Mouse (Mus musculus): ENCODE results near the gene Pik3c2b.

Pik3c2b gene

GRCm38 (mm10) chr1:133090641-133091040 is 45.2 kb downstream of the Pik3c2b start:
- CTCF ChIA-PET: interaction anchor here in 2 of 4 experiments (0.8 kb wide), 2 partner anchors 17 to 39 kb away, joined by 3 to 7 read pairs; no protein-coding TSS in a partner anchor
- POLR2A ChIA-PET: interaction anchor here in 2 of 4 experiments (1.1 to 1.8 kb wide), 7 partner anchors 8 to 41 kb away, joined by 3 to 8 read pairs (median 4); partner anchors contain the start of gene Ppp1r15b (in 1 of the 2)

- ChIA-PET CTCF (no interaction called here), POLR2A (interaction anchor here in 2 of 4 experiments (0.7 to 2.3 kb wide), 2 partner anchors 13 to 27 kb away, joined by 4 to 7 read pairs; no protein-coding TSS in a partner anchor)
Measured at GRCm38 (mm10) chr1:133091483-133091882, 46.0 kb downstream of the Pik3c2b start.

DNA sequence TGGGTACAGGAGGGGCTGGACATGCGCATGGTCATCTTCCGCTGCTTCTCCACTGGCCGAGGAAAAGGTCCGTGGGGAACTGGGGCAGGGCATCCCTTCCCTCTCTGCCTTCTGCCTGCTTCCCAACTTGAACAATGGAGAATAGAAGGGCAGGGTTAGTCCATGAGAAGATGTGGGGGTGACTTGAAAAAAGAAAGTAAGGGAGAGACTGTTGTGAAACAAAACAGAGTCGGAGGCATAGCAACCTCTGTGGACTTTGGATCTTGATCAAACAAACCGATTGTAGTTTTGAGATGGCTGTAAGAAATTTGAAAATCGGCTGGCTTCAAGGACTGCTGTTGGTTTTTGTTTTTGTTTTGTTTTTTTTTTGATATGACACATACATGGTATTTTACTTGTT is 48.3 kb downstream of the Pik3c2b start:
- ChIA-PET CTCF (no interaction called here), POLR2A (interaction anchor here in 2 of 4 experiments (0.7 to 2.3 kb wide), 2 partner anchors 15 to 887 kb away, joined by 4 to 7 read pairs; no protein-coding TSS in a partner anchor)

DNA sequence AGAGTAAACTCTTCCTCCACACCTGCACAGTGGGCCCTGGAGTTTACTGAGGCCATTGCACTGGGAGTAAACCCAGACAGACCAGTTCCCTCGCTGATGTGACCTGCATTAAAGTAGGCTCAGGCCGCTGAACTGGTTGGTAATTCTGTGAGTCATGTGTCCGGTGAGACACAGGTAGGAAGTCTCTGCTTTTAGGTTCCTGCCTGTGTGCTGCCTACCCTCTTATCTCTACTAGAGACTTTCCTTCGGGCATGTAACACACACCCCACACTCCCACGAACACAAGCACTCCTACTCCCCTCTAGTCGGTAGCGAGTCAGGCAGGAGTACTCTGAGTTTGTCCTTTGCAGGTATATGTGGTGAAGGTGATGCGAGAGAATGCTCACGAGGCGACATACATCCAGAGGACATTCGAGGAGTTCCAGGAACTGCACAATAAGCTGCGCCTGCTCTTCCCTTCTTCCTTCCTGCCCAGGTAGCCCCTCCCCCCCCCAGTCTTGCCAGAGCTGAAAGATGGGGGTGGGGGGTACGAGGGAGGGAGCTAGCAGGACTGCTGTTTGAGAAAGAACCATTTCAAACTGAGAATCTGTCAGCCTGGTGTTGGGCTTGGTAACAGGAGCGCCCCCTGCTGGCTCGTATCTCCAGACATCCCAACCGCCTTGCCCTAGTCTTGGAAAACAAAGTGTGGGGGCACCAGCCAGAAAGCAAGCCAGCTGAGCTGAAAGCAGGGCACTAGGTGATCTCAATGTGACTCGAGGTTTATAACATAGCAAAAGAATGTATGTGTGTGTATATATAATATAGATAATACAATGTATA is 55.7 kb downstream of the Pik3c2b start:
- ChIA-PET POLR2A (interaction anchor here in 3 of 4 experiments (0.5 to 1.6 kb wide), 16 partner anchors 9 to 245 kb away, joined by 3 to 8 read pairs (median 3); partner anchors contain the start of gene Ppp1r15b (in 2 of the 3)), CTCF (interaction anchor here (0.5 to 2.7 kb wide), 17 partner anchors 12 to 171 kb away, joined by 3 to 12 read pairs (median 3); partner anchors contain the start of gene Pik3c2b (in 1 of the 4))

GRCm38 (mm10) chr1:133102108-133102507 is 56.6 kb downstream of the Pik3c2b start:
- ChIA-PET POLR2A (interaction anchor here in 3 of 4 experiments (0.7 to 1.6 kb wide), 8 partner anchors 14 to 138 kb away, joined by 3 to 5 read pairs (median 3); partner anchors contain the start of gene Ppp1r15b (in 1 of the 3)), CTCF (interaction anchor here (0.5 to 2.7 kb wide), 16 partner anchors 11 to 56 kb away, joined by 3 to 12 read pairs (median 3); partner anchors contain the start of gene Pik3c2b (in 1 of the 4))

- POLR2A ChIA-PET: no interaction called here
- CTCF ChIA-PET: interaction anchor here in 1 of 4 experiments (0.7 kb wide), 1 partner anchor 33 kb away, joined by 4 read pairs; no protein-coding TSS in a partner anchor
Measured at GRCm38 (mm10) chr1:133103315-133103714, 57.8 kb downstream of the Pik3c2b start.

GRCm38 (mm10) chr1:133103871-133104270 is 58.4 kb downstream of the Pik3c2b start:
- CTCF ChIA-PET: interaction anchor here in 3 of 4 experiments (0.7 to 1.8 kb wide), 3 partner anchors 16 to 70 kb away, joined by 3 to 4 read pairs (median 4); no protein-coding TSS in a partner anchor

DNA sequence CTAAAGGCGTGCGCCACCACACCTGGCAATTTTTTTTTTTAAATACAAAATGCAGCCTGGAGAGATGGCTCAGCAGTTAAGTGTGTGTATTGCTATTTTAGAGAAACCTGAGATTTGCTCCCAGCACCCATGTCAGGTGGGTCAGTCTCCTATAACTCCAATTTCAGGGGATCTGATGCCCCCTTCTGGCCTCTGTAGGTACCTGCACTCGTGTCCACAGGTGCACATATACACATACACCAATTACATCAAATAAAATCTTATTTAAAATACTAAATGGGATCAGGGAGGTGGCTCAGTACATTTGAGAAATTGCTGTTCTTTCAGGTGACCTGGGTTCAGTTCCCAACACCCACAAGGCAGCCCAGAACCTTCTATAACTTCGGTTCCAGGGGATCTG is 70.6 kb downstream of the Pik3c2b start:
- CTCF ChIA-PET: no interaction called here
- POLR2A ChIA-PET: interaction anchor here in 1 of 4 experiments (1.4 kb wide), 1 partner anchor 15 kb away, joined by 6 read pairs; no protein-coding TSS in a partner anchor

More at GRCm38 (mm10) chr1:133103871-133104270, 58.4 kb downstream of the Pik3c2b start:
- POLR2A ChIA-PET: interaction anchor here in 1 of 4 experiments (0.9 kb wide), 1 partner anchor 16 kb away, joined by 3 read pairs; no protein-coding TSS in a partner anchor

DNA sequence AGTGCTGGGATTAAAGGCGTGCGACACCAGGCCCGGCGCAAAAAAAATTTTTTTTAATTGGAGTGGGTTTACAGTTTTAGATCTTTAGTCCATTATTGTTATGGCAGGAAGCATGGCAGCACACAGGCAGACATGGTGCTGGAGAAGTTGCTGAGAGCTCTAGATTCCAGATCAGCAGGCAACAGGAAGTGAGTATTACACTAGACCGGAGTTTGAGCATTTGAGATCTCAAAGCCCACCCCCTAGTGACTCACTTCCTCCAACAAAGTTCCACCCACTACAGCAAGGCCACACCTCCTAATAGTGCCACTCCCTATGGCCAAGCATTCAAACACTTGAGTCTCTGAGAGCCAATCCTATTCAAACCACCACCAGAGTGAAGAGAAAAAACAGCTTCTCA is 72.7 kb downstream of the Pik3c2b start:
- CTCF ChIA-PET: interaction anchor here in 3 of 4 experiments (0.5 to 1.7 kb wide), 8 partner anchors 13 to 360 kb away, joined by 3 to 4 read pairs (median 3); no protein-coding TSS in a partner anchor
- POLR2A ChIA-PET: interaction anchor here (0.6 to 2.1 kb wide), 36 partner anchors 9 to 212 kb away, joined by 3 to 14 read pairs (median 4); partner anchors contain the start of genes Ppp1r15b (in 3 of the 4), Pik3c2b (in 2 of the 4) and Plekha6 (in 1 of the 4)

- ChIA-PET CTCF (interaction anchor here in 2 of 4 experiments (0.7 to 1.1 kb wide), 2 partner anchors 41 to 360 kb away, joined by 3 read pairs; no protein-coding TSS in a partner anchor), POLR2A (interaction anchor here (0.6 to 2.1 kb wide), 22 partner anchors 8 to 213 kb away, joined by 3 to 14 read pairs (median 4); partner anchors contain the start of genes Ppp1r15b (in 2 of the 4) and Pik3c2b (in 1 of the 4))
Measured at GRCm38 (mm10) chr1:133118844-133119243, 73.4 kb downstream of the Pik3c2b start.

- ChIA-PET CTCF (interaction anchor here in 2 of 4 experiments (1.0 kb wide), 2 partner anchors 15 to 32 kb away, joined by 3 read pairs; no protein-coding TSS in a partner anchor), POLR2A (interaction anchor here in 3 of 4 experiments (0.5 to 1.5 kb wide), 4 partner anchors 10 to 24 kb away, joined by 3 to 6 read pairs (median 4); partner anchors contain the start of gene Ppp1r15b (in 1 of the 3))
Measured at GRCm38 (mm10) chr1:133119931-133120712, 74.7 kb downstream of the Pik3c2b start.

- ChIA-PET CTCF (no interaction called here), POLR2A (interaction anchor here in 2 of 4 experiments (0.7 to 1.5 kb wide), 7 partner anchors 9 to 88 kb away, joined by 3 to 6 read pairs (median 3); partner anchors contain the start of gene Ppp1r15b (in 1 of the 2))
Measured at GRCm38 (mm10) chr1:133121246-133121645, 75.8 kb downstream of the Pik3c2b start.

DNA sequence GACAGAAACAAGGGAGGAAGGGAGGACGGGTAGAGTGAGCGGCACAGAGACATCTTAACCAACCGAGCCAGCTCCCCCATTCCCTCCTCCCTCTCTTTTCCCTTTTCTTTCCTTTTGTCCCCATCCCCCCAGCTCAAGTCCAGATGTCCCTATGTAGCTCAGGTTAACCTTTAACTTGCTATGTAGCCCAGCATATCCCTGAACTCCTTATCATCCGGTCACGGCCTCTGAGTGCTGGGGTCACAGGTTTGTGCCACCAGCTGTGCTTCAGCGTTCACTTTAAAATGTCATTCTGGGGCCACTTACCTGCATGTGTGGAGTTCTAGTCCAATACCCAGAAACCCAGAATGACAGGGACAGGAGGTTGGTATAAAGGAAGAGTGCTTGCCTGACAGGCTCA is 78.7 kb downstream of the Pik3c2b start:
- ChIA-PET POLR2A (interaction anchor here in 2 of 4 experiments (0.6 to 1.2 kb wide), 3 partner anchors 9 to 15 kb away, joined by 3 to 4 read pairs (median 3); no protein-coding TSS in a partner anchor), CTCF (interaction anchor here in 1 of 4 experiments (0.6 to 0.7 kb wide), 2 partner anchors 449 to 468 kb away, joined by 3 read pairs; no protein-coding TSS in a partner anchor)

GRCm38 (mm10) chr1:133125640-133126364 is 80.3 kb downstream of the Pik3c2b start:
- ChIA-PET POLR2A (interaction anchor here in 1 of 4 experiments (1.0 to 1.3 kb wide), 3 partner anchors 9 to 92 kb away, joined by 3 to 5 read pairs (median 4); no protein-coding TSS in a partner anchor), CTCF (interaction anchor here in 1 of 4 experiments (0.6 kb wide), 1 partner anchor 137 kb away, joined by 3 read pairs; no protein-coding TSS in a partner anchor)

DNA sequence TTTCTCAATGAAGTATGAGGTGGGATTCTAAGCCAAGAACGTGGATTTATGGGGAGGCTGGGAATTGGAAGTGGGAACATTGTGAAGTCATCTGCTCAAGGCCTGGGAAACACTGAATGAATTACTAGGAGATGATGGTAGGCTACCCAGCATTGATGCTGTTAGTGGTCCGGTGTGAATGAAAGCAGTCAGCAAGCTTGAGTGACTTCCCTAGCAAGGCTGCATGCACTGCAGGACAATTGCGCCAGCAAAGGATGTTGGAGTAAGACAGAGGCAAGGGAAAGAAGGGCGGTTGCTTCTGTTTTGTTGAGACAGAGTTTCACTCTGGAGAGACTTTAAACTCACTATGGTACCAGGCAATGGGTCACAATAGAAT is 80.9 kb downstream of the Pik3c2b start:
- ChIA-PET CTCF (interaction anchor here in 1 of 4 experiments (0.6 kb wide), 1 partner anchor 136 kb away, joined by 3 read pairs; no protein-coding TSS in a partner anchor), POLR2A (interaction anchor here in 3 of 4 experiments (1.0 to 1.3 kb wide), 7 partner anchors 8 to 107 kb away, joined by 3 to 10 read pairs (median 4); no protein-coding TSS in a partner anchor)

DNA sequence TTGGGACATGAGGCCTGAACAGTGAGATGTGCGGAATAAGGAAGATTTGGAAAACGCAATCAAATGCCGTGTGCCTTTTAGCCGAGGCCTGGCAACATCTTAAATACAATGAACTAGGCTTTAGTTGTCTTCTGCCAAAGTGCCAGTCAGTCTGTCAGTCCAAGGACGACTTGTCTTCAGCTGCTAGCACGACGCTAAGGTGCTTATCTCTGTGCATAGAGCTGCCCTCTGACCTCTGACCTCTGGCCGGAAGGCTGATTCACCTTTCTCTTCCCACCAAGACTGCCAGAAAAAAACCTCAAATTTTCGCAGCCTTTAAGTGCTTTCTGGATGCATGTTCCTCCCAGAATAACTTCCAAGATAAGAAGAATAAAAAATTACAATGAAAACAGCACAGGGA is 81.9 kb downstream of the Pik3c2b start:
- ChIA-PET CTCF (no interaction called here), POLR2A (interaction anchor here in 3 of 4 experiments (0.5 to 1.3 kb wide), 6 partner anchors 9 to 1612 kb away, joined by 3 to 10 read pairs (median 4); no protein-coding TSS in a partner anchor)
